Mouse (Mus musculus) lung, postnatal 0 days (tissue): ENCODE measurements at regions not wholly inside any gene's neighbourhood (a gene's known extent, or its start where the extent isn't known, plus 50 kb on each side); places are given as distances from the start of the nearest gene placed in this dataset.
A peak's percentile ranks its signal among the peaks of the same experiment; 100 is the strongest.

Source experiments
- ATAC-seq: fragments of 200-750 bp; cut with Nextera tagmentation; 2 replicates; pipeline ENCODE4 v1.8.0; 2017; ENCODE audit warnings: moderate library complexity
- DNase-seq: peaks from one replicate; pipeline ENCODE4 v3.0.0-alpha.2; 2016; ENCODE audit warnings: low spot score
- H3K27ac ChIP-seq: fragments of 300-500 bp; sonication (generic); 2 replicates; pipeline ENCODE4 v1.5.1; 2014; ENCODE audit warnings: antibody characterized with exemption, mild to moderate bottlenecking, low read length, mixed read lengths
- H3K27me3 ChIP-seq: fragments of 300-500 bp; sonication (generic); replicated peaks from 2 replicates; pipeline ENCODE4 v1.6.1; 2014; ENCODE audit warnings: low read length, mixed read lengths; ENCODE audit not compliant: insufficient read depth
- H3K36me3 ChIP-seq: fragments of 300-500 bp; sonication (generic); 2 replicates; pipeline ENCODE4 v1.6.1; 2014; ENCODE audit warnings: low read length, mixed read lengths; ENCODE audit not compliant: insufficient read depth
- H3K4me1 ChIP-seq: fragments of 300-500 bp; sonication (generic); 2 replicates; pipeline ENCODE4 v1.6.1; 2014; ENCODE audit warnings: antibody characterized with exemption, low read depth, low read length, mixed read lengths; ENCODE audit not compliant: insufficient read depth
- H3K4me2 ChIP-seq: fragments of 300-500 bp; sonication (generic); replicated peaks from 2 replicates; pipeline ENCODE4 v1.6.1; 2014; ENCODE audit warnings: low read depth, mild to moderate bottlenecking, low read length, moderate library complexity, mixed read lengths
- H3K4me3 ChIP-seq: fragments of 300-500 bp; sonication (generic); 2 replicates; pipeline ENCODE4 v1.5.1; 2014; ENCODE audit warnings: low read depth, low read length
- H3K9ac ChIP-seq: fragments of 300-500 bp; sonication (generic); replicated peaks from 2 replicates; pipeline ENCODE4 v1.6.1; 2014; ENCODE audit warnings: low read depth, mild to moderate bottlenecking
- H3K9me3 ChIP-seq: fragments of 300-500 bp; sonication (generic); 2 replicates; pipeline ENCODE4 v1.6.1; 2016; ENCODE audit warnings: low read length, mixed read lengths
- CTCF ChIP-seq: IDR thresholded peaks from 2 replicates; pipeline ENCODE4 v1.5.1; 2016; ENCODE audit warnings: antibody characterized with exemption, mild to moderate bottlenecking
- EP300 ChIP-seq: IDR thresholded peaks from 2 replicates; pipeline ENCODE4 v1.6.1; 2016; ENCODE audit warnings: antibody characterized with exemption, mild to moderate bottlenecking, control low read depth
- WGBS: fragments of 180-500 bp; shearing (Covaris S2); extraction: QIAGEN DNeasy Blood & Tissue Kit; methylation state at CpG from one replicate; pipeline ENCODE4 v1.1.7; 2014; 5-methylcytosine and 5-hydroxymethylcytosine counted together

GRCm38 (mm10) chr6:31043368-31043767 lies 84.5 kb upstream of the Klf14 start:
- WGBS: 91% methylated on average over 4 of the region's 4 CpGs
- no peak for ATAC-seq
- no peak for DNase-seq
- TF ChIP-seq EP300 (no peak), CTCF (no peak)
- Histone ChIP-seq H3K9ac (no peak overlapping the region), H3K27ac (no peak overlapping the region), H3K4me3 (no peak overlapping the region), H3K4me1 (no peaks in the 10 kb centered on the region), H3K36me3 (no peaks in the 10 kb centered on the region), H3K27me3 (no peaks in the 10 kb centered on the region), H3K4me2 (no peak overlapping the region), H3K9me3 (no peaks in the 10 kb centered on the region)

- Histone ChIP-seq H3K9ac (no peak overlapping the region), H3K9me3 (no peaks in the 10 kb centered on the region), H3K36me3 (no peaks in the 10 kb centered on the region), H3K27ac (no peak overlapping the region), H3K27me3 (no peaks in the 10 kb centered on the region), H3K4me3 (no peak overlapping the region), H3K4me2 (no peak overlapping the region), H3K4me1 (no peaks in the 10 kb centered on the region)
- TF ChIP-seq EP300 (no peak), CTCF (no peak)
- ATAC-seq: no peak
- no peak for DNase-seq
- 93% methylated on average over 3 of the region's 3 CpGs for WGBS
Observed at GRCm38 (mm10) chr6:31043919-31044318, 85.0 kb upstream of the Klf14 start.

- ATAC-seq (no peak), DNase-seq (no peak)
- Histone ChIP-seq H3K27ac (no peak overlapping the region), H3K4me3 (no peak overlapping the region), H3K4me2 (no peak overlapping the region), H3K9me3 (no peaks in the 10 kb centered on the region), H3K9ac (no peak overlapping the region), H3K36me3 (no peaks in the 10 kb centered on the region), H3K27me3 (no peaks in the 10 kb centered on the region), H3K4me1 (no peaks in the 10 kb centered on the region)
- no peak for TF ChIP-seq EP300
- no peak for TF ChIP-seq CTCF
- WGBS: 21% methylated on average over 3 of the region's 3 CpGs
Observed at GRCm38 (mm10) chr6:31046197-31046596, 87.3 kb upstream of the Klf14 start.

GRCm38 (mm10) chr6:31048920-31049576 lies 90.2 kb upstream of the Klf14 start:
- ATAC-seq (no peak), DNase-seq (no peak)
- Histone ChIP-seq H3K4me3 (no peak overlapping the region), H3K27me3 (no peaks in the 10 kb centered on the region), H3K4me1 (no peaks in the 10 kb centered on the region), H3K36me3 (no peaks in the 10 kb centered on the region), H3K9me3 (no peaks in the 10 kb centered on the region), H3K27ac (no peak overlapping the region), H3K4me2 (no peak overlapping the region), H3K9ac (no peak overlapping the region)
- TF ChIP-seq EP300 (no peak), CTCF (no peak)
- 41% methylated on average over 11 of the region's 11 CpGs for WGBS

DNA sequence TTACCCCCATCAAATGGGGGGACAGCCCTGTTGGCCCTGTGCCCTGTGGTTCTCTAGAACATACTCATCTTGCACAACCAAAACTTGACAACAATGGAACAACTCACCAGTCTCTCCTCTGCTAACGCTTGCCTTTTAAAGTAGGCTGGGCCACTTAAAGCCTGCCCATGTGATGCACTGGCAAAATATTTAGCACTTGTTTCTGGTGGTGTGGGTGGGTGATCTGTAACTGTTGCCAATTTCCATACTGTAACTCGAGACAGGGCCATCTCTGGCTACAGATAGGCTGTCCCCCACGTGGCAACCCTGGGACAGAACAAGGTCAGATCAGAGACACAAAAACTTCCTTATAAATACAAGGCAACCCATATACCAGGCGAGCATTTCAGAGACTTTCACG lies 92.0 kb upstream of the Klf14 start:
- H3K9me3 ChIP-seq: no peaks in the 10 kb centered on the region
- WGBS: 46% methylated on average over 5 of the region's 5 CpGs
- no peak overlapping the region for H3K27ac ChIP-seq
- H3K36me3 ChIP-seq: no peaks in the 10 kb centered on the region
- H3K9ac ChIP-seq: no peak overlapping the region
- TF ChIP-seq EP300 (no peak), CTCF (no peak)
- H3K4me1 ChIP-seq: no peaks in the 10 kb centered on the region
- ATAC-seq (no peak), DNase-seq (no peak)
- no peaks in the 10 kb centered on the region for H3K27me3 ChIP-seq
- H3K4me2 ChIP-seq: no peak overlapping the region
- H3K4me3 ChIP-seq: no peak overlapping the region

- H3K4me2 ChIP-seq: no peak overlapping the region
- no peak overlapping the region for H3K9ac ChIP-seq
- H3K9me3 ChIP-seq: no peaks in the 10 kb centered on the region
- WGBS: 71% methylated on average over 6 of the region's 6 CpGs
- no peaks in the 10 kb centered on the region for H3K27me3 ChIP-seq
- no peak for TF ChIP-seq EP300
- TF ChIP-seq CTCF: no peak
- no peak overlapping the region for H3K27ac ChIP-seq
- DNase-seq (no peak), ATAC-seq (no peak)
- no peaks in the 10 kb centered on the region for H3K4me1 ChIP-seq
- no peaks in the 10 kb centered on the region for H3K36me3 ChIP-seq
- H3K4me3 ChIP-seq: no peak overlapping the region
Observed at GRCm38 (mm10) chr6:31051771-31052170, 92.9 kb upstream of the Klf14 start.

GRCm38 (mm10) chr6:31053003-31053402 lies 94.1 kb upstream of the Klf14 start:
- H3K36me3 ChIP-seq: no peaks in the 10 kb centered on the region
- H3K4me3 ChIP-seq: no peak overlapping the region
- peak; percentile 10 for DNase-seq
- no peak for TF ChIP-seq EP300
- H3K9me3 ChIP-seq: no peaks in the 10 kb centered on the region
- H3K4me2 ChIP-seq: no peak overlapping the region
- no peaks in the 10 kb centered on the region for H3K27me3 ChIP-seq
- ATAC-seq: peak; percentile 28; the same call in 1 of the 2 replicates
- WGBS: 7% methylated on average over 8 of the region's 8 CpGs
- no peaks in the 10 kb centered on the region for H3K4me1 ChIP-seq
- no peak overlapping the region for H3K27ac ChIP-seq
- H3K9ac ChIP-seq: no peak overlapping the region
